Mouse (Mus musculus) embryo, embryonic 11 days (tissue): ENCODE results near the gene Met.

Experiments
- DNase-seq: peaks from one replicate; pipeline ENCODE4 v3.0.0-alpha.2; 2015

Gene Met

DNA sequence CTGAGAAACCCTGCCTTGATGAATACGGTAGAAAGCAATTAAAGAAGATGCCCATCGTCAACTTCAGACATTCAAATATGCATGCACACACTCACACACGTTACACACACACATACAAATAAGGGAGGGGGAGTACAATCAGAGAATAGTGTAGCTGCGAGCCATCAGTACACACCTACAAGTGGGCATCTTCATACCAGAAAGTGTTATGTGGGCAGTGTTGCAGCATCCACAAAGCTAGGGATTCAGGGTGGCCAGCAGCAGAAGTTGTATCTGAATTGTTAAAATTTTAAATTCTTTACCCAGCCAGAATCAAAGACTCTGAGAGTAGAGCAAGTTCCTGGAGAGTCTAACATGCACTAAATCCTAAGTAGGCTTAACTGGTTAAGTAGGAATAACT is 157.2 kb downstream of the Met start:
- DNase-seq, result no peak

DNA sequence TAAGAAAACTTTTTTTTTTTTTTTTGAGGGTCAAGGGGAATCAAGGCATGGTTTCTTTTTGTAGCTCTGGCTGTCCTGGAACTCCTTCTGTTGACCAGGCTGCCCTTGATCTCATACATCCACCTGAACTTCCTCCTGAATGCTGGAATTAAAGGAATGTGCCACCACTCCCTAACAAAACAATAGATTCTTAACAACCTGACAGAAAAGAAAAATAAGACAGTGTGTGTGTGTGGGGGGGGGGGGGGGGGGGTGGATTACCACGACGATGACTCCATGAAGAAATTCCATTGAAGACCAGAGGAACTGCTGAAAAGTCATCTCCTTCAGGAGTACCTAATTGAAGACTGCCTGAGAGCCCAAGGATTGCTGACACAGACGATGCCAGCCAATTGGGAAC is 157.8 kb downstream of the Met start:
- no peak for DNase-seq
